Mouse (Mus musculus) regulatory T cell (primary cell): ENCODE data around the gene Ifnb1.

Experiments used
- in situ Hi-C: fragments of 300-600 bp; cut with MboI, MseI; formaldehyde crosslinking; loops from one replicate; pipeline ENCODE4 v1.15.1; 2025; ENCODE audit warnings: high pct_unique_total_duplicates

Gene Ifnb1

GRCm38 (mm10) chr4:88522674-88523073 is at the start of gene Ifnb1:
TSS of gene Ifnb1 (minus strand) at chr4:88522774.
- in situ Hi-C loops: loop anchor here (5.0 kb wide), 1 partner anchor 95 kb away; no protein-coding TSS in a partner anchor

- in situ Hi-C loops: no loop called here
These were observed 49.1 kb upstream of the Ifnb1 start, which contains the start of gene Ifna14 for GRCm38 (mm10) chr4:88571698-88572097. TSS of gene Ifna14 (minus strand) at chr4:88571798.

GRCm38 (mm10) chr4:88561791-88562190 is 39.2 kb upstream of the Ifnb1 start:
- in situ Hi-C loops: no loop called here

- in situ Hi-C loops: loop anchor here (5.0 kb wide), 1 partner anchor 74 kb away; the partner anchor contains the start of gene C87499
These were observed 35.6 kb upstream of the Ifnb1 start, which contains the start of gene Ifna15 for GRCm38 (mm10) chr4:88558145-88558544. TSS of gene Ifna15 (minus strand) at chr4:88558245.

GRCm38 (mm10) chr4:88550161-88550945 is 27.8 kb upstream of the Ifnb1 start:
- in situ Hi-C loops: loop anchor here (5.0 kb wide), 1 partner anchor 1183 kb away; no protein-coding TSS in a partner anchor

- in situ Hi-C loops: loop anchor here (5.0 to 25.0 kb wide), 3 partner anchors 191 to 761 kb away; partner anchors contain the start of gene Mllt3
These were observed 25.4 kb upstream of the Ifnb1 start for GRCm38 (mm10) chr4:88547986-88548385.

- in situ Hi-C loops: loop anchor here (5.0 to 25.0 kb wide), 3 partner anchors 231 to 756 kb away; partner anchors contain the start of gene Mllt3
These were observed 21.2 kb upstream of the Ifnb1 start for GRCm38 (mm10) chr4:88543649-88544234.

GRCm38 (mm10) chr4:88537328-88537727 is 14.8 kb upstream of the Ifnb1 start:
- in situ Hi-C loops: loop anchor here (25.0 kb wide), 2 partner anchors 500 to 750 kb away; partner anchors contain the start of gene Mllt3

GRCm38 (mm10) chr4:88536640-88537039 is 14.1 kb upstream of the Ifnb1 start:
- in situ Hi-C loops: loop anchor here (25.0 kb wide), 2 partner anchors 499 to 749 kb away; partner anchors contain the start of gene Mllt3

GRCm38 (mm10) chr4:88535742-88536141 is 13.2 kb upstream of the Ifnb1 start:
- in situ Hi-C loops: loop anchor here (25.0 kb wide), 2 partner anchors 498 to 748 kb away; partner anchors contain the start of gene Mllt3

GRCm38 (mm10) chr4:88534903-88535302 is 12.3 kb upstream of the Ifnb1 start:
- in situ Hi-C loops: loop anchor here (25.0 kb wide), 2 partner anchors 498 to 748 kb away; partner anchors contain the start of gene Mllt3

- in situ Hi-C loops: loop anchor here (25.0 kb wide), 2 partner anchors 496 to 746 kb away; partner anchors contain the start of gene Mllt3
These were observed 10.9 kb upstream of the Ifnb1 start for GRCm38 (mm10) chr4:88533499-88533898.

- in situ Hi-C loops: loop anchor here (25.0 kb wide), 2 partner anchors 494 to 744 kb away; partner anchors contain the start of gene Mllt3
These were observed 8.3 kb upstream of the Ifnb1 start for GRCm38 (mm10) chr4:88530892-88531291.

GRCm38 (mm10) chr4:88530271-88530670 is 7.7 kb upstream of the Ifnb1 start:
- in situ Hi-C loops: loop anchor here (25.0 kb wide), 2 partner anchors 493 to 743 kb away; partner anchors contain the start of gene Mllt3

GRCm38 (mm10) chr4:88526379-88527049 is 3.9 kb upstream of the Ifnb1 start:
- in situ Hi-C loops: loop anchor here (25.0 kb wide), 2 partner anchors 489 to 739 kb away; partner anchors contain the start of gene Mllt3

- in situ Hi-C loops: loop anchor here (25.0 kb wide), 2 partner anchors 488 to 738 kb away; partner anchors contain the start of gene Mllt3
These were observed 2.8 kb upstream of the Ifnb1 start for GRCm38 (mm10) chr4:88525393-88525792.

- in situ Hi-C loops: loop anchor here (5.0 kb wide), 1 partner anchor 96 kb away; no protein-coding TSS in a partner anchor
These were observed 667 bp upstream of the Ifnb1 start for GRCm38 (mm10) chr4:88523241-88523640.

GRCm38 (mm10) chr4:88517957-88518356 is 4.6 kb downstream of the Ifnb1 start:
- in situ Hi-C loops: no loop called here

GRCm38 (mm10) chr4:88515711-88516211 is 6.8 kb downstream of the Ifnb1 start:
- in situ Hi-C loops: no loop called here

- in situ Hi-C loops: no loop called here
These were observed 7.3 kb downstream of the Ifnb1 start for GRCm38 (mm10) chr4:88515250-88515649.

GRCm38 (mm10) chr4:88514403-88514802 is 8.2 kb downstream of the Ifnb1 start:
- in situ Hi-C loops: no loop called here
